ENCODE assay signal across 25 mouse cellular contexts in genomic region chr14:37109975-37110374, GRCm38 (mm10). TPM values are rescaled to one million over a fixed set of nuclear protein-coding genes. Genes with fewer than 3 reads are reported as not detected.
DNase-seq lines count a peak whose midpoint lies in the region; ATAC-seq lines count a peak whose summit lies in the region.
"Had no signal": no experiment of that assay in that cellular context is flagged by ENCODE, and none has a peak within 500 bp of the region (broad histone marks: within the 10 kb centered on the region; RNA-seq: fewer than 3 reads in every experiment).

No protein-coding gene starts in this region.

- H3K36me3 ChIP-seq in megakaryocyte, embryonic 14.5 days (replicated peaks; ENCODE audit: low read length) = no peaks in the 10 kb centered on the region
- no peaks in the 10 kb centered on the region for H3K36me3 ChIP-seq in limb, embryonic 10.5 days
- H3K36me3 ChIP-seq: embryonic facial prominence, embryonic 12.5 days; hindbrain, embryonic 13.5 days; liver, embryonic 15.5 days; neural tube, embryonic 12.5 days had no signal

- peaks cover 73% of the 10 kb centered on the region for H3K4me1 ChIP-seq in megakaryocyte, embryonic 14.5 days
- peaks cover 15% of the 10 kb centered on the region for H3K4me1 ChIP-seq in limb, embryonic 10.5 days
- H3K4me1 ChIP-seq: embryonic facial prominence, embryonic 12.5 days; hindbrain, embryonic 13.5 days; liver, embryonic 15.5 days; neural tube, embryonic 12.5 days had no signal

- H3K4me3 ChIP-seq in megakaryocyte, embryonic 14.5 days (replicated peaks) = peak overlapping the region; percentile 7
- no peak overlapping the region for H3K4me3 ChIP-seq in limb, embryonic 10.5 days
- H3K4me3 ChIP-seq: embryonic facial prominence, embryonic 12.5 days; heart, adult 2 months; hindbrain, embryonic 13.5 days; liver, embryonic 15.5 days; neural tube, embryonic 12.5 days had no signal

- 13% methylated on average over 9 of the region's 9 CpGs for WGBS in limb, embryonic 10.5 days

- peak; percentile 35 for DNase-seq in forelimb bud, embryonic 11.5 days (ENCODE audit: low read depth, low spot score)
- no peak for DNase-seq in limb, embryonic 10.5 days (ENCODE audit: low spot score)
- DNase-seq in layer of hippocampus, postnatal 14 days (ENCODE audit: low spot score in 2 of 2) = no peak
- DNase-seq in retina, postnatal 1 day = no peak
- DNase-seq in right cerebral cortex, adult 18-20 months = no peak
- DNase-seq: cerebellum, adult 9-11 months; heart, adult 2 months; kidney, postnatal 4 days; layer of hippocampus, postnatal 36 days; right cerebral cortex, postnatal 4 days; thymus, adult 2 months had no signal

- H3K27ac ChIP-seq in limb, embryonic 10.5 days = peak overlapping the region; percentile 3; the same call in 1 of the 2 replicates
- H3K27ac ChIP-seq: embryonic facial prominence, embryonic 12.5 days; heart, adult 2 months; hindbrain, embryonic 13.5 days; liver, embryonic 15.5 days; neural tube, embryonic 12.5 days had no signal

- H3K27me3 ChIP-seq in megakaryocyte, embryonic 14.5 days (replicated peaks) = peaks cover 14% of the 10 kb centered on the region
- H3K27me3 ChIP-seq in limb, embryonic 10.5 days (ENCODE audit: low read depth, poor library complexity, severe bottlenecking) = no peaks in the 10 kb centered on the region
- H3K27me3 ChIP-seq: embryonic facial prominence, embryonic 12.5 days; hindbrain, embryonic 13.5 days; liver, embryonic 15.5 days; neural tube, embryonic 12.5 days had no signal

- H3K9me3 ChIP-seq in megakaryocyte, embryonic 14.5 days = 0 out of 2 replicates have a peak, but pooled peaks cover 5% of the 10 kb centered on the region
- no peaks in the 10 kb centered on the region for H3K9me3 ChIP-seq in limb, embryonic 10.5 days (replicated peaks)
- H3K9me3 ChIP-seq: embryonic facial prominence, embryonic 12.5 days; hindbrain, embryonic 13.5 days; liver, embryonic 15.5 days; neural tube, embryonic 12.5 days had no signal

- ATAC-seq in megakaryocyte, adult 5-6 weeks (ENCODE audit: poor library complexity, severe bottlenecking) = no peak
- ATAC-seq: forebrain, embryonic 16.5 days; lung, postnatal 0 days had no signal

RNA-seq across cellular contexts. Expression of gene 2610528A11Rik, which starts 3.8 kb away (rescaled TPM):
- 4.3 TPM in 1 of 2 replicates, not detected in the other for polyA plus RNA-seq in megakaryocyte, embryonic 14.5 days (2012; ENCODE audit: insufficient read depth, low replicate concordance)
- total RNA-seq in megakaryocyte, adult 5-6 weeks (2015) = 1.1 TPM in 1 of 2 replicates, not detected in the other
- 0.55 and 1.0 TPM in 2 replicates for total RNA-seq in megakaryocyte, adult 5-6 weeks (2017)
- 2.7 and 3.5 TPM in 2 replicates for polyA plus RNA-seq in limb, embryonic 10.5 days (2016; fragmentation: Nextera tagmentation; extraction: Ambion mirVana)
- total RNA-seq in layer of hippocampus, postnatal 14 days (2021) = under 1 TPM in 1 of 2 experiments, not detected in 1; 0.60 TPM
- total RNA-seq: ES-E14; heart, adult 2 months; midbrain, postnatal 0 days had no signal
- polyA plus RNA-seq: forebrain, embryonic 16.5 days had no signal

RNA-seq across cellular contexts. Expression of gene Cdhr1, which starts 11.8 kb away (rescaled TPM):
- polyA plus RNA-seq in megakaryocyte, embryonic 14.5 days (2012; ENCODE audit: insufficient read depth, low replicate concordance) = not detected in 2 replicates
- not detected in 2 replicates for total RNA-seq in megakaryocyte, adult 5-6 weeks (2015)
- total RNA-seq in megakaryocyte, adult 5-6 weeks (2017) = 0.08 TPM in 1 of 2 replicates, not detected in the other
- 0.04 and 0.09 TPM in 2 replicates for polyA plus RNA-seq in limb, embryonic 10.5 days (2016; fragmentation: Nextera tagmentation; extraction: Ambion mirVana)
- 10 to 100 TPM; 12.6 to 13.1 TPM for total RNA-seq in layer of hippocampus, postnatal 14 days (2021)
- total RNA-seq: gastrocnemius, adult 18-20 months; megakaryocyte-erythroid progenitor cell, adult 5-6 weeks had no signal
- polyA plus RNA-seq: liver, embryonic 15.5 days had no signal

RNA-seq across cellular contexts. Expression of gene Ghitm, which starts 25.1 kb away (rescaled TPM):
- polyA plus RNA-seq in megakaryocyte, embryonic 14.5 days (2012; ENCODE audit: insufficient read depth, low replicate concordance) = 12.5 and 20.9 TPM in 2 replicates
- total RNA-seq in megakaryocyte, adult 5-6 weeks (2015) = 84.9 and 89.2 TPM in 2 replicates
- total RNA-seq in megakaryocyte, adult 5-6 weeks (2017) = 85.7 and 101 TPM in 2 replicates
- polyA plus RNA-seq in limb, embryonic 10.5 days (2016; fragmentation: Nextera tagmentation; extraction: Ambion mirVana) = 182 TPM in 2 replicates
- 100 to 1,000 TPM; 315 to 326 TPM for total RNA-seq in layer of hippocampus, postnatal 14 days (2021)

RNA-seq across cellular contexts. Expression of gene Lrit2, which starts 42.2 kb away (rescaled TPM):
- not detected in 2 replicates for polyA plus RNA-seq in megakaryocyte, embryonic 14.5 days (2012; ENCODE audit: insufficient read depth, low replicate concordance)
- total RNA-seq in megakaryocyte, adult 5-6 weeks (2015) = not detected in 2 replicates
- total RNA-seq in megakaryocyte, adult 5-6 weeks (2017) = not detected in 2 replicates
- not detected in 2 replicates for polyA plus RNA-seq in limb, embryonic 10.5 days (2016; fragmentation: Nextera tagmentation; extraction: Ambion mirVana)
- total RNA-seq in layer of hippocampus, postnatal 14 days (2021) = not detected
- total RNA-seq: ES-E14; gastrocnemius, adult 18-20 months; heart, adult 2 months; layer of hippocampus, postnatal 36 days; left cerebral cortex, postnatal 36 days; megakaryocyte-erythroid progenitor cell, adult 5-6 weeks had no signal
- polyA plus RNA-seq: embryonic facial prominence, embryonic 12.5 days; forebrain, embryonic 16.5 days; heart, adult 2 months; heart, embryonic 16.5 days; hindbrain, embryonic 13.5 days; liver, embryonic 15.5 days; lung, postnatal 0 days; neural tube, embryonic 12.5 days had no signal

RNA-seq across cellular contexts. Expression of gene Lrit1, which starts 55.3 kb away (rescaled TPM):
- polyA plus RNA-seq in megakaryocyte, embryonic 14.5 days (2012; ENCODE audit: insufficient read depth, low replicate concordance) = not detected in 2 replicates
- not detected in 2 replicates for total RNA-seq in megakaryocyte, adult 5-6 weeks (2015)
- not detected in 2 replicates for total RNA-seq in megakaryocyte, adult 5-6 weeks (2017)
- not detected in 2 replicates for polyA plus RNA-seq in limb, embryonic 10.5 days (2016; fragmentation: Nextera tagmentation; extraction: Ambion mirVana)
- total RNA-seq in layer of hippocampus, postnatal 14 days (2021) = not detected
- total RNA-seq: ES-E14; gastrocnemius, adult 18-20 months; heart, adult 2 months; layer of hippocampus, postnatal 36 days; left cerebral cortex, postnatal 36 days; megakaryocyte-erythroid progenitor cell, adult 5-6 weeks; midbrain, postnatal 0 days had no signal
- polyA plus RNA-seq: embryonic facial prominence, embryonic 12.5 days; forebrain, embryonic 16.5 days; heart, adult 2 months; heart, embryonic 16.5 days; hindbrain, embryonic 13.5 days; liver, embryonic 15.5 days; lung, postnatal 0 days; midbrain, postnatal 0 days; neural tube, embryonic 12.5 days had no signal

Comparison
In these comparisons a context has a peak if more than half of its experiments do, and no peak if none do; other contexts are left out.
1. RNA of gene Cdhr1, which starts 11.8 kb away (total RNA-seq): 12.6 to 13.1 TPM in layer of hippocampus, postnatal 14 days; 0.08 TPM in megakaryocyte, adult 5-6 weeks; every median in the first group is over 10 times any median in the second.